Mouse (Mus musculus): ENCODE measurements around the gene Cers6. TPM values are rescaled to one million over a fixed set of nuclear protein-coding genes. Genes with fewer than 3 reads are reported as not detected.

Cers6 gene
- total RNA-seq (2015; ENCODE audit: low replicate concordance) (10.9 and 11.5 TPM in 2 replicates), total RNA-seq (2017; ENCODE audit: low replicate concordance) (3.3 and 7.3 TPM in 2 replicates)

DNA sequence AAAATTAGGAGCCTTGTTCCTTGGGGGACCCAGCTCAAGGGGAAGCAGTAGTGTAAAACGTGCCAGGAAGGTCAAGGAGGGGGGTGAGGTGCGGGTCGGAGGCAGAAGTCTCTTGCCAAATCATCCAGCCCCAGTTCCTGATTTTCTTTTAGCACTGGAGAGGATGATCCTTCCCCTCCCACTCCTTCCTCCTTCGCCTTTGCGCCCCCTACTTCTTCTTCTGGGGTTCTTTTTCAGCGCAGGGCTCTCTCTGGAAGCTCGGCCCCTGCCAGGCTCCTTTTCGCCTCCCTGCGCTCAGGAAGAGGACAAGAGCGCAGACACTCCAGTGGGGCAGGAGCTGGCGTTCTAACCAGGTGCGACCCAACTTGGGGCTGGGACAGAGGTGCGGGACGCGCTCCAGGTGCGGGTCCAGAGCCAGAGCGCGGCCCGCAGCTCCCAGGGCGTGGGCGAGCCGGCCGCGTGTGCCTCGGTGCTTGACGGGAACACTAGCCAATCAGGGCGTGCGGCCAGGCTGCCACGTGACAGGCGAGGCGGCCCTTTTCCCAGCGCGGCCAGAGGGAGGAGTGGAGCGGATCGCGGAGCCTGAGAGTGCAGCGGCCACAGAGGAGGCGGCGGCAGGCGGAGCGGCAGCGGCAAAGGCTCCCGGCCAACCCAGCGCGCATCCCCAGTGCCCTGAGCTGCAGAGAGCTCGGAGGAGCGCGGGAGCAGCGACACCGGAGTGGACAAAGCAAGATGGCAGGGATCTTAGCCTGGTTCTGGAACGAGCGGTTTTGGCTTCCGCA, at the start of gene Cers6:
Gene Cers6, plus strand, starts transcription at position 538 of the 782 bp plus-strand sequence.
- ATAC-seq (replicated peaks; ENCODE audit: low FRiP score, poor library complexity, severe bottlenecking), result no peak

DNA sequence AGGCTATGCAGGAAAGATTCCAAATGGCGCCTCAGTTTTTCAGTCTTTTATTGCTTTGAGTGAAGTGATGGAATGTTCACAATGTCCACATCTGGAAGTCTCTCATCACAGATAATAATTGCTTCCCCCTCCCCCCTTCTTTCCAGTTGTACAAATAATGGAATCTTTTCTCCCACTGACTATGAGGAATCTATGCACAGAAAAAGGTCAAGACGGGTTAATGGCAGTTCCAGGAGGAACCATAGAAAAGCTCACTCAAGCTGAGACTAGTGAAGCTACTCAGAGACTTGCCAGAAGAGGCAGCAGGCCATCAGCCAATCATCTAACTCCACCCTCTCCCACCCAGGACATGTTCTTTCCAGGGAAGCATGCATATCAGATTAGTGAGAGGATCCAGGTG, 46.8 kb upstream of the Cers6 start:
- ATAC-seq (replicated peaks; ENCODE audit: low FRiP score, poor library complexity, severe bottlenecking), result no peak

- ATAC-seq (replicated peaks; ENCODE audit: low FRiP score, poor library complexity, severe bottlenecking), result no peak
Observed at GRCm38 (mm10) chr2:68819040-68819439, 42.2 kb upstream of the Cers6 start.

DNA sequence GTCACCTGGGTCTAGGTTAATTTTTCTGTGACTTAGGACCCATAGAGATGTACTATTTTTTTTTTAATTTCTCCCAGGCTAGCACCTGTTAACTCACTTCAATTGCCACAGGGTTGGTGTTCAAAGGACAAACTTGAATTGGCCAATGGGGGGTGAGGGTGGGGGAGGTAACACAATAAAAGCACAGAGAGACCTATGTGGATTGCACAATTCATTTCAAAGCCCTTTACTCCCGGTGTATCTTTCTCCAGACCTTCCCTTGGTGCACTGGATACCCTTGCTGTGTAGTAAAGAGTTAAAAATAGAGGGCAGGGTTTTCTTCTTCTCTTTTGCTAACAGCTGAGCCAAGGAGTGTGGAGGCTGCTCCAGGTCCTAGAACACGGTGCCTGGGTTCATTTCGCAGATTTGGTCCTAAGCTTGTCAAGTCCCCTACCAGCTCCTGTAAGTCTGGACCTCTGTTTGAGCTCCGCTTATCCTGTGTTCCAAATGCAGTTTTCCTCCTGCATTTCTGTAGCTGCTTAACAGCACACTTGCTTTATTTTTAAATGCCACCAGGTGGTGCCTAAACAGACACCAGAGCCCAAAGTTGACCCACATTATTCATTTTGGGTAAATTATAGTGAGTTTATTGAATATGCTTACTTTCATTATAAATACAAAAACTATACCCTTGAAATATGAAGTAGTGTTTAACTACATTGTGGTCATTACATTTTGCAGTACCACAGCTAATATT, 38.9 kb upstream of the Cers6 start:
- ATAC-seq (replicated peaks; ENCODE audit: low FRiP score, poor library complexity, severe bottlenecking), result no peak

GRCm38 (mm10) chr2:68825326-68826020, 35.8 kb upstream of the Cers6 start:
- ATAC-seq (replicated peaks; ENCODE audit: low FRiP score, poor library complexity, severe bottlenecking), result no peak

DNA sequence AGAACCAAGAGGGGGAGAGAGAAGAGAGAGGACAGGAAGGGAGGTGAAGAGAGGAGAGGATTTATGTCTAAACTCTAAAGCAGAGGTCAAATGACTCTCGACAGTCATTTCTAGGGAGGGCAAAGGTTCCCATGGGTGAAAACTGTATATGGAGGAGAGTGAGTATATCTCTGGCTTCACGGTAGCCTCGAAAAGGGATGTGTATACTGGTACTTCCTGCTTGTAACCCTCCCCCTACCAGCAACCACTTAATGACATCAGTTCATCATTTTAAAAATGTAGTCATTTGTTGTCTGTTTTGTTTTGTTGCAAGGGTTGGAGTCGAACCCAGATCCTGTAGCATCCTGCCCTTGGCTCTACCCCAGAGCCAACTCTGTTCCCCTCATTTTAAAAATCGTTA, 17.9 kb upstream of the Cers6 start:
- ATAC-seq (replicated peaks; ENCODE audit: low FRiP score, poor library complexity, severe bottlenecking), result no peak

- no peak for ATAC-seq (replicated peaks; ENCODE audit: low FRiP score, poor library complexity, severe bottlenecking)
Observed at GRCm38 (mm10) chr2:68844530-68844929, 16.7 kb upstream of the Cers6 start.

GRCm38 (mm10) chr2:68845002-68845740, 16.1 kb upstream of the Cers6 start:
- ATAC-seq (replicated peaks; ENCODE audit: low FRiP score, poor library complexity, severe bottlenecking), result no peak

- no peak for ATAC-seq (replicated peaks; ENCODE audit: low FRiP score, poor library complexity, severe bottlenecking)
Observed at GRCm38 (mm10) chr2:68860391-68860790, 850 bp upstream of the Cers6 start.

GRCm38 (mm10) chr2:68861721-68862463, 651 bp downstream of the Cers6 start:
- ATAC-seq (replicated peaks; ENCODE audit: low FRiP score, poor library complexity, severe bottlenecking), result no peak

- no peak for ATAC-seq (replicated peaks; ENCODE audit: low FRiP score, poor library complexity, severe bottlenecking)
Observed at GRCm38 (mm10) chr2:68862464-68863266, 1.4 kb downstream of the Cers6 start.

GRCm38 (mm10) chr2:68863561-68863960, 2.3 kb downstream of the Cers6 start:
- no peak for ATAC-seq (replicated peaks; ENCODE audit: low FRiP score, poor library complexity, severe bottlenecking)

GRCm38 (mm10) chr2:68864366-68864765, 3.1 kb downstream of the Cers6 start:
- ATAC-seq (replicated peaks; ENCODE audit: low FRiP score, poor library complexity, severe bottlenecking), result no peak

DNA sequence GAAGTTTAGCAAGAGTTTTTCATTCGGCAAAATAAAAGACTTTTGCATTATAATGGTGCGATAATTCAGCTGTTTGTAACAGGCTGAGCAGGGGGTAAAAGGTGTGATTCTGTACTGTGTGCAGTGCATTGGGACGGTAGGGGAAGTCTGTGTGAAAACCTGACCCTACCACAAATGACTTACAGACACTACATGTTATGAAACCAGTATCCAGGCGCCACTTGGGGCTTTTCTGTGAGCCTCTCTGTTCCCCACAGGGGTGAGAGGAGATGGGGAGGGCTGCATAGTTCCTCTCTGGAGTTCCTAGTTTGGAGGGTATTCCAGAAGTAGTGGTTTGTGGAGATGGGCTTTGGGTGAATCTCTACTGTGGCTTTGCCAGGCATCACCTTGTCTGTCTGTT, 5.9 kb downstream of the Cers6 start:
- no peak for ATAC-seq (replicated peaks; ENCODE audit: low FRiP score, poor library complexity, severe bottlenecking)

DNA sequence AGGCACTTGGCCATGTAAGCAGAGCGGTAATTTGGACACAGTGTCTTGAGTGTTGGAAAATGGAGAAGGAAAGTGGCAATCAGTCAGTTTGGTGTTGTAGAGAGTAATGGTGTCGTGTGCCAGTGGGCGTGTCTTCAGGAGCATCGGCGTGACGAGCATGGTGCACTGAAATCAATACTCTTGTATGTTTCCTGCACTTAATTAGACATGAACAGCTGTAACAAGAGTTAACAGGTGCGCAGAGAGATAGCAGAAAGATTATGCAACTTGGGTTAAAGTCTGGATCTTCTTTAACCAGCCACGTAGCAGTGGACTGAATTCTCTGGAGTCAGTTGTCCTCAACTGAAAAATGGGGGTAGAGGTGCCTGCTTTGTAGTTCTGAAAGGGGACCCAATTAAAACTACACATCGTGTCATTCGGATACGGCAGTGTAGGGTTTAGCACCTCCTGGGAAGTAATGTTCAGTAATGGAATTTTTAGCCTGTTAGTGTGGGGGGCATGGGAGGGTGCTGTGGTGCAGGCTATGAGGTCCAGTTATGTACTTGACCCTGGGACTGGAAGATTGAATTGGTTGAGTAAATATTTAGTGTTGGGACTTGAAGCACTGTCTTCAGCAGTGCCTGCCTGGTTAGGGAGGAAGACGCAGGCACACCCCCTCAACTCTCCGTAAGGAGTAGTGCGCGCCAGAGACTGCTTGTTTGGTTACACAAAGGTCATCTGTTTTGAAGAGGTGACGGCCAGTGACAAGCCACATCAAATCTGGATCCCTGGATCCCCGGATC, 9.9 kb downstream of the Cers6 start:
- ATAC-seq (replicated peaks; ENCODE audit: low FRiP score, poor library complexity, severe bottlenecking), result no peak

DNA sequence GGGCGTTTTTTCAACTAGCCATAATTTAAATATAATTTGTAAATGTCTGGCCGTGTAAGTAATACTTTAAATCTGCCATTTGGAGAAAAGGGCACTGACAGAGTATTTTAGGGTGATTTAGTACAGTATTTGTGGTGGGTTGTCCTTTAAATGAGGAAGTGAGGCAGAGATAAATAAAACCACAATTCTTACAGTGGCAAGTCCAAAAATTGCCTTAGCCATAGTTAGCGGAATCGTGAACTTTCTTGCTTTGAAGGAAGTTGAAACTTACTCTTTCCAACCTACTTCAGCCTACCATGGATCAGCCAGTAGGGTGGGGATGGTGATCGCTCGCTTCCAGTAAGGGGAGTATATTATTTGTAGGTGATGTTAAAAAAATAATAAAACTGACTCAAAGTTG, 11.8 kb downstream of the Cers6 start:
- no peak for ATAC-seq (replicated peaks; ENCODE audit: low FRiP score, poor library complexity, severe bottlenecking)

DNA sequence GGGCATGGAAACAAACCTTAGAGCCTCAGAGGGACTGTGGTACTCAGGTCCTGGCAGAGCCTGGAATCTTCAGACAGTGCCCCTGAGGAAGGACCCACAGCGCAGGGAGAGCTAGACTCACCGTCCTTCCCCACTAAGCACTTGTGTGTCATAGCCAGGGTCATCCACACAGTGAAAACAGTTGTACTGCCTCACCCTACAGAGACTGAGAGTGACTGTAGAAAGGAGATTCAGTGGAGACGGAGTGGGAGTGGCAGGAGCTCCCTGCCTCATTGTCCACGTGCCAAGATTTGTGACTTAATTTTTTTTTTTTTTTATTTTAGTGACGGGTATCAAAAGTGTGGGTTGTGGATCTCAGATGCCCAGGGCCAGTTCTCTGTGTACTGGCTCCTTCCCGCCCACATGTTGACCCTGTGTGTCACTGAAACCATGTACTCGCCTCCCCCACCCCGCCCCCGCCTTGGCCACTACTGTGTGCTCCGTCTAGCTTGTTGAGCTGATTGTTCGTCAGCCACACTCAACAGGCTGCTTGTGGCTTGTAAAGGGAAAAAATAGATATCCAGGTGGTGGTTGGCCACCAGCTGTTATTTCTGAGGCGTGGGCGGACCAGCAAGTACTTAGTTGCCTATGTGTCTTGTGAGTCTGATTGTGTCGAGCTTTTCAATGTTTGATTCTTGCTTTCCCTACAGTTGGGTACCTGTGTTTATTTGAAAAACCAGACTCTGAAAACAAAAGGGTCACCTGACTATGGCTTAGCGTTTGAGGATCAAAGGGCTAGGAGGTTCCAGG, 12.6 kb downstream of the Cers6 start:
- ATAC-seq (replicated peaks; ENCODE audit: low FRiP score, poor library complexity, severe bottlenecking), result no peak

Data from erythroid progenitor cell, adult 5-6 weeks (primary cell).